Mouse (Mus musculus) kidney, postnatal 25 days (tissue): ENCODE measurements around the gene Ptcra.

Source experiments
- DNase-seq, 2 experiments: peaks; one replicate each; pipeline ENCODE4 v3.0.0; 2021; ENCODE audit warnings: mixed read lengths in 2 of 2

Gene Ptcra

GRCm38 (mm10) chr17:46724477-46725084, 38.9 kb downstream of the Ptcra start:
- DNase-seq: no peak

GRCm38 (mm10) chr17:46721077-46721476, 42.4 kb downstream of the Ptcra start:
- DNase-seq: no peak

DNA sequence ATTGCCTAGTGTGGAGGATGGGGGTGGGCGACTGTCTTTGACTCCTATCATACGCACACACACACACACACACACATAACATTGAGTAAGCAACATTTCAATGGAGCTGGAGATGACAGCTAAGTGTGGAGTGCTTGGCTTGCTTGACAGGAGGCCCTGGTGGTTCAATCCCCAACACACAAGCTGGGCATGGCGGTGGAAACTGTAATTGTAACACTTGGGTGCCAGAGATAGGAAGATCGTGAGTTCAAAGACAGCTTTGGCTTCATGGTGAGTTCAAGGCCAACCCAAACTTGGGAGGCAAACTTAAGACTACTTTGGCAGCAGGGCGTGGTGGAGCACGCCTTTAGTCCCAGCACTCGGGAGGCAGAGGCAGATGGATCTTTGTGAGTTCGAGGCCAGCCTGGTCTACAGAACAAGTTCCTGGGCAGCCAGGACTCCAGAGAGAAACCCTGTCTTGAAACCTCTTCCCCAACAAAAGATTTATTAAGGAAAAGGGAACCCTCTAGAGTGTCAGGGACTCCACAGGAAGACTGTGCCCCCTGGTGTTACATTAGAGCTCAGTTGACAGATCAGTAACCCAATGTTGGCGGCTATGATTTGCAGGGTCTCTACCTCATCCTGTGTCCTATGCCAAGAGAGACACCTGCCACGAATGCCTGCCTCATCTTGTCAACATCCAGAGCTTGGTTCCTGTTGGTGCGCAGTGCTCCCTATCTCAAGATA, 48.6 kb downstream of the Ptcra start:
- DNase-seq: peak in 1 of 2 experiments; percentile 46

- no peak for DNase-seq
Measured at GRCm38 (mm10) chr17:46713849-46714248, 49.7 kb downstream of the Ptcra start.

GRCm38 (mm10) chr17:46712442-46712841, 51.1 kb downstream of the Ptcra start:
- DNase-seq: no peak

GRCm38 (mm10) chr17:46711612-46712271, 51.8 kb downstream of the Ptcra start:
- DNase-seq: peak; percentile 66 to 81

GRCm38 (mm10) chr17:46710959-46711597, 52.4 kb downstream of the Ptcra start, which contains the start of gene Pex6:
Pex6 (plus strand) TSS chr17:46711463.
- DNase-seq: peak; percentile 97

DNA sequence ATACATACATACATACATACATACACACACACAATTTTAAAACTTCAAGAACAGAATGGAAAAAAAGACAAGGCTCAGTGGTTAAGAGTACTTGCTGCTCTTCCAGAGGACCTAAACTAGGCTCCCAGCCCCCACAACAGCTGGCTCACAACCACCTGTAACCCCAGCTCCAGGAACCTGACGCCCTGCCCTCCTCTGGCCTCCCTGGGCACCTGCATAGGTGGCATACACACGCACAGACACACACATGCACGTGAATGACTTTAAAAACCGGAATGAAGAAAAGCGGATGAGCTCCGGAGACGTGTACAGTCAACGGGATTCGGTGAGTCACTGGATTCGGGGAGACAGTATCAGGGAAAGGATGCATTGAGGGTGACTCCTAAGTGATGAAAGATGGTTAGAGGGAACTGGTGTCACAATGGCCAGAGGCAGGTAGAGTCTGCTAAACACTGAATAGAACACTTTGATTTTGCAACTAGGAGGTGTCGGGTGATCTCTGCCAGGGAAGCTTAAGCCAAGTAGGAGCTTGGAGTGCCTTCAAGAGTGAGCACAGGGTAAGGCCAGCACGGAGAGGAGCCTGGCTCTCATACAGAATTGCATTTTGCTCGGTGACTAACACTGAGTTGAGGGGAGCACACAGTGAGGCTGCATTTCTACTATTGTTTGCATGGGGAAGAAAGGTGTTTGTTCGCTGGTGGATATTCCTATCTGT, 57.0 kb downstream of the Ptcra start:
- DNase-seq: no peak
